Mouse (Mus musculus): ENCODE measurements around the gene Chchd4. TPM values are rescaled to one million over a fixed set of nuclear protein-coding genes. Genes with fewer than 3 reads are reported as not detected.
A peak's percentile ranks its signal among the peaks of the same experiment; 100 is the strongest.

Gene Chchd4
- total RNA-seq (2021): 10 to 100 TPM; 20.8 to 21.2 TPM
- long read RNA-seq, experiment 1, transcript Chchd4-201 (3 exons, 3,472 nt): major isoform, 41 of 110 reads
- long read RNA-seq, experiment 1, partial matches to known transcripts: 0 of 110 reads
- long read RNA-seq, experiment 1, other reads (novel, unspliced or antisense): 66 of 110 reads
- long read RNA-seq, experiment 2, transcript Chchd4-201 (3 exons, 3,472 nt): major isoform, 21 of 52 reads
- long read RNA-seq, experiment 2, partial matches to known transcripts: 1 of 52 reads
- long read RNA-seq, experiment 2, other reads (novel, unspliced or antisense): 28 of 52 reads

DNA sequence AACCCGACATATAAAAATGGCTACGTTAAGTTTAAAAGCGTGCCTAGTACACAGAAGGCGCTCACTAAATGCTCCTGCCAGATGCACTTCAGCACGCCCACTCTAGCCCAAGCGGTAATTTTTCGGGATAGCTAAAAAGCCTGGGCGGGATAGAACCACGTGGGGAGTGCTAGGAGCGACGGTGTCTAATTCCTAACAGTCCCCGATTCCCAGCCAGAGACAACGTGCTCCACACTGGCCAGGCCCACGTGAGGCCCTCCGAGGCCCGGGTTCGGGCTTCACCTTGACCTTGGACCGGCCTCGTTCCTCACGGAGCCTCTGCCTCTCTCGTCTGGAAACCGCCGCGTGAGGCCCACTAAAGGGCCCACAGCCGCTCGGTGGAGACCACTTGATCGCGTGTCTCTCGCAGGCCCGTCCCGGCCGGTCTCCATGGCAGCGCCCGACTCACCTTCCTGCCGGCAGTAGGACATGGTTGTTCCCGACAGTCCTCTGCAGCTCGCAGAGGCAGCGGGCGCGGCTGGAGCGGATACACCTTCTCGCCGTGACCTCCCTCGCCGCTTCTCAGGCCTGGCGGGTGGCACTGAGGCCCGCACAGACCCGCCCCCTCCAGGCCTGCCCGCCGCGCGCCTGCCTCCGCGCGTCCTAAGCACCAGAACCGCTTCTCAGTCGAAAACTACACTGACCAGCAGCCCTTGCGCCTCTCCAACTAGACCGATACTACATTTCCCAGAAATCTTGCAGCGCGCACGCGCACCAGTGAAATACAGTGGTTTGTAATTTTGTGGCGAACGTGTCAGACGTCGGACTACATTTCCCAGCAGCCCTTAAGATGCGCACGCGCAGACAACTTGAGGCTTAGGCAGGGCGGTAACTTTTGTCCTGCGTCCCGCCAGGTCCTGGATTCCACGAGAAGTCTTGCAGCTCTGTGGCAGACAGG is at the start of gene Chchd4, which contains the start of gene Tmem43:
TSS of gene Chchd4 (minus strand) at position 679 of the 937 bp plus-strand sequence.
TSS of gene Tmem43 (plus strand) at position 836 of the 937 bp plus-strand sequence.
- intact Hi-C loops (cut with DNase I): loop anchor here (1.0 to 2.0 kb wide), 2 partner anchors 33 to 42 kb away; partner anchors contain the start of genes Lsm3 and Xpc
- Histone ChIP-seq H3K27ac (peak within 1 kb of the TSS; percentile 93), H3K4me3 (peak within 1 kb of the TSS; percentile 82)
- peak; percentile 96 to 99 for DNase-seq (ENCODE audit: extremely low spot score in 1 of 2, low spot score in 2 of 2)
- no peak; the same call in 1 of the 2 replicates for TF ChIP-seq CTCF (IDR thresholded peaks at IDR 0.05)

DNA sequence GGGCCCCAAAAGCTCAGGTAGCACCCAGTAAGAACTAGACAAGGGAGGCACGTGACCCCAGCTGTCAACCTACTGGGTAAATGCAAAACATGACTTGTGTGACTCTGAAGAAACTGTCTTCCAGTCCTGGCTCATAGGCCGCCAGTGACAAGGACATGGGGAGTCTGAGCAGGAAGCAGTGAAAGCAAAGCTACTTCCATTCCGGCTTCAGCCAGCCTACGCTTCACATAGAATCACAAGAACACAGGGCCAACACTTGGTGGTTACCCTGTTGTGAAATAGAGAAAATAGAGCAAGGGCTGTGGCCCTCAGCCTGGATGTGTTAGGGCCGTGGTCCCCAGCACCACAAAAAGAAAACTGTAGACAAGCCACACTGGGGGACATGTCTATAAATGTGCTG is 49.5 kb upstream of the Chchd4 start:
- no peak for DNase-seq (ENCODE audit: extremely low spot score in 1 of 2, low spot score in 2 of 2)
- intact Hi-C loops (cut with DNase I): loop anchor here (10.0 kb wide), 1 partner anchor 332 kb away; no protein-coding TSS in a partner anchor
- Histone ChIP-seq H3K27ac (no peak overlapping the region), H3K4me3 (no peak overlapping the region)
- no peak for TF ChIP-seq CTCF (IDR thresholded peaks at IDR 0.05)

- no peak overlapping the region for H3K4me3 ChIP-seq
- H3K27ac ChIP-seq: peak overlapping the region; percentile 2; the same call in 1 of the 2 replicates
- intact Hi-C loops (cut with DNase I): loop anchor here (5.0 kb wide), 1 partner anchor 169 kb away; no protein-coding TSS in a partner anchor
- no peak for TF ChIP-seq CTCF (IDR thresholded peaks at IDR 0.05)
- peak in 1 of 2 experiments; percentile 30 for DNase-seq (ENCODE audit: extremely low spot score in 1 of 2, low spot score in 2 of 2)
Observed at GRCm38 (mm10) chr6:91518454-91519020, 45.2 kb upstream of the Chchd4 start.

DNA sequence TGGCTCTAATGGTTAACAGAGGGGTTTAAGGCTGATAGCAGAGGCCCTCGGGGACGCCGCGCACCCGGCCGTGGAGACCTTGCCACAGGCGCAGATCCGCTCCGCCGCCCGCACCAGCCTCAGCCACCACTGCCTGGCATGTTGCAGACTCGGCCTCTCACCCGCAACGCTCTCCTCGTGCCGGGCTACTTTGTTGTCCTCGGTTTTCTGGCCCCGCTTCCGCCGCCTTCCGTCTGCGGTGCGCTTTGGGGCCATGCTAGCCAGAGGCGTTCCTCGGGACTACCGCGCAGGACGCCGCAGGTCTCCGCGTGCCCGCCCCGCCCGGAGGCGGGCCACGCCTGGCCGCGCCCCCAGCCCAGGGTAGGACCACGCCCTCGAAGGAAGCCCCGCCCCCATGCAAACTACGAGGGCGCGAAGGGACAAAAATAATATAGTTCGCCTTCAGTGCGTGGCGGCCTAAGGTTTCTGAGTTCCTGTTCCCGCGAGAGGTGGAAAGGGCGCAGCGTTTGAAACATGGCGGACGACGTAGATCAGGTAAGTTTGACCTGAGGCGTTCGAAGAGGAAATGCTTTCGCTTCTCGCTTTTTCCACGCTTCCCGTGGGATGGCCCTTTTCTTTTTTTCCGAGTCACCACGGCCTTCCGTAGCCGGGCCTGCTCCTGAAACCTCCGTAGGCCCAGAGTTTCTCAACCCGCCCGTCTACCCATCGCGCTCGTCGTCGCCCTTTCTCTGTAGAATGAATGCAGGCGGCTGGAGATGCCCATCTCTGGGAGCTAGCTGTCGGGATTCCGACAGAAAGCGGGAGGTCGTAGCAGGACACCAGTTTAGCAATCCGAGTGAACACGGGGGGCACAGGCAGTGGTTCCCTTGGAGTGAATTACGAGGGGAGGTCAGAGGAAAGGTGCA is 42.5 kb upstream of the Chchd4 start, which contains the start of the genes Xpc and Lsm3:
TSS of gene Xpc (minus strand) at position 344 of the 905 bp plus-strand sequence.
TSS of gene Lsm3 (plus strand) at position 384 of the 905 bp plus-strand sequence.
- intact Hi-C loops (cut with DNase I): loop anchor here (2.0 to 5.0 kb wide), 3 partner anchors 43 to 172 kb away; partner anchors contain the start of genes Chchd4 and Tmem43
- TF ChIP-seq CTCF (IDR thresholded peaks at IDR 0.05): peak; percentile 1
- Histone ChIP-seq H3K27ac (peak within 1 kb of the TSS; percentile 77), H3K4me3 (peak within 1 kb of the TSS; percentile 90)
- DNase-seq (ENCODE audit: extremely low spot score in 1 of 2, low spot score in 2 of 2): peak; percentile 98 to 99

DNA sequence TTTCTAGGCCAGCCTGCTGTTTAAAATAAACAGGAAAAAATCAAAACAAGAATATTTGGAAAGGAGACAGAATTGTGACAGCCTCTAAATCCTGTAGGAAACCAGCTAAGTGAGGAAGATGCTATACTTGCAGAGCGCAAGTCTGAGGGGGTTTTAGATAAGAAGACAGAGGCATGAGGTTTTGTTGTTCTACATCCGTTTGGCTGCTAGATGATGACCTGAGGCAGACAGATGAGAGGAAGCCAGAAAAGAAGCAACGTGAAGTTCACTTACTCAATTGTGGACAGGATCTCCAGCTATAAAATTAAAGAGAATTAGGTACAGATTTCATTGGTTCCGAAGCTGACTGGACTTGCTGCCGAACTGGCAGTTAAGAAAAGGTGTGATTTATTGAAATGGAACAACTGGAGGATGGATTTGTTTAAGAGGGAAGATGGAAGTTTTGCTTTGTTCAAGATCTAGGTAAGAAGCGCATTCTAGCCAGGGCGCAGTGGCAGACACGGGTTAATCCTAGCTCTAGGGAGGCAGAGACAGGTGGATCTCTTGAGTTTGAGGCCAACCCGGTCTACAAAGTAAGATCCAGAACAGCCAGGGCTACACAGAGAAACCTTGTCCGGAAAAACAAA is 41.5 kb upstream of the Chchd4 start:
- TF ChIP-seq CTCF (IDR thresholded peaks at IDR 0.05): no peak
- DNase-seq (ENCODE audit: extremely low spot score in 1 of 2, low spot score in 2 of 2): no peak
- peak overlapping the region; percentile 90 for H3K4me3 ChIP-seq
- no peak overlapping the region for H3K27ac ChIP-seq
- intact Hi-C loops (cut with DNase I): loop anchor here (2.0 to 5.0 kb wide), 3 partner anchors 42 to 172 kb away; partner anchors contain the start of genes Chchd4 and Tmem43

DNA sequence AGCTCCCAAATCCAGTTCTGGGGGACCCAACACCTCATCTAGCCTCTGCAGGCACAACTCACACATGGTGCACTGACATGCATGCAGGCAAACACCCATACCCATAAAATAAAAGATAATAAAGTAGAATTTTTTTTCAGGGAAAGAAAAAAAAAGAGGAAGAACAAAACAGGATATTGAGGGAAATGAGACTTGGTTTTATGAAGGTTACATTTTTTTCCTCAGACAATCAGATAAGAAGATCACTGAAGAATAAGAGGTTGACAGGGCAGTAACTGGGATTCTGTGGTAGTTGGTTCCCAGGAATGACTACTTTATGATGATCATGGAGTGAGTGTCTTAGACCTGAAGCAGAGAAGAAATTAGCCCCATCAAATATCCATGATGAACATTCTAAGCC is 40.8 kb upstream of the Chchd4 start:
- Histone ChIP-seq H3K27ac (no peak overlapping the region), H3K4me3 (no peak overlapping the region)
- TF ChIP-seq CTCF (IDR thresholded peaks at IDR 0.05): no peak
- DNase-seq (ENCODE audit: extremely low spot score in 1 of 2, low spot score in 2 of 2): no peak
- intact Hi-C loops (cut with DNase I): loop anchor here (2.0 kb wide), 2 partner anchors 41 to 73 kb away; partner anchors contain the start of genes Chchd4 and Tmem43

DNA sequence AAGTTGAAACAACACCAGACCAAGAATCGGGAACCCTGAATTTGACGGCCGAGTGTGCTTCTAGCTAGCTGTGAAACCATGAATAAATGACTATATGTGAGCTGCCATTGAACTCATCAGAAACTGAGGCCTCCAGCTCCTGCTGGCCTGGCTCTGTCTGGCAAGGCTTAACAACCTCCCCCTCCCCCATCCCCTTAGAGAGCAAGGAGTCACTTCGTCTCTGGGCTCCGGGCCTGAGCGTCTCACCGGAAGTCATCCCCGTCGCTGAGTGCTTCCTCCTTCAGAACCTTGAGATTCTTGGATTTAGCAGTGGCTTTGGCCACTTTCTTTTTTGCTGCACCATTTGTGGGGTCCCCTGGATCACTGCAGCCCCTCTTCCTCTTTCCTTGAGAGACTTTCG is 36.9 kb upstream of the Chchd4 start:
- Histone ChIP-seq H3K4me3 (no peak overlapping the region), H3K27ac (no peak overlapping the region)
- intact Hi-C loops (cut with DNase I): no loop called here
- TF ChIP-seq CTCF (IDR thresholded peaks at IDR 0.05): no peak
- no peak for DNase-seq (ENCODE audit: extremely low spot score in 1 of 2, low spot score in 2 of 2)

GRCm38 (mm10) chr6:91509326-91509725 is 36.0 kb upstream of the Chchd4 start:
- TF ChIP-seq CTCF (IDR thresholded peaks at IDR 0.05): peak; percentile 89
- no peak overlapping the region for H3K4me3 ChIP-seq
- DNase-seq (ENCODE audit: extremely low spot score in 1 of 2, low spot score in 2 of 2): peak in 1 of 2 experiments; percentile 74
- intact Hi-C loops (cut with DNase I): loop anchor here (5.0 kb wide), 1 partner anchor 222 kb away; no protein-coding TSS in a partner anchor
- no peak overlapping the region for H3K27ac ChIP-seq

GRCm38 (mm10) chr6:91508041-91508440 is 34.7 kb upstream of the Chchd4 start:
- no peak for DNase-seq (ENCODE audit: extremely low spot score in 1 of 2, low spot score in 2 of 2)
- intact Hi-C loops (cut with DNase I): loop anchor here (5.0 kb wide), 1 partner anchor 221 kb away; no protein-coding TSS in a partner anchor
- Histone ChIP-seq H3K27ac (no peak overlapping the region), H3K4me3 (no peak overlapping the region)
- TF ChIP-seq CTCF (IDR thresholded peaks at IDR 0.05): no peak

- no peak for DNase-seq (ENCODE audit: extremely low spot score in 1 of 2, low spot score in 2 of 2)
- Histone ChIP-seq H3K27ac (no peak overlapping the region), H3K4me3 (no peak overlapping the region)
- no peak for TF ChIP-seq CTCF (IDR thresholded peaks at IDR 0.05)
- intact Hi-C loops (cut with DNase I): loop anchor here (5.0 kb wide), 1 partner anchor 219 kb away; no protein-coding TSS in a partner anchor
Observed at GRCm38 (mm10) chr6:91506036-91506435, 32.7 kb upstream of the Chchd4 start.
